Mouse (Mus musculus) thymus, adult 2 months (tissue): ENCODE measurements around the gene Myh7.

ENCODE experiments used
- CTCF ChIP-seq: fragments of 200-500 bp; IDR thresholded peaks from 2 replicates; pipeline ENCODE4 v1.5.1; 2012; ENCODE audit warnings: mild to moderate bottlenecking, control low read depth, low read length, moderate library complexity, borderline replicate concordance; ENCODE audit not compliant: control insufficient read depth, poor library complexity, insufficient read depth; ENCODE audit errors: extremely low read depth
- POLR2A ChIP-seq: fragments of 200-500 bp; IDR thresholded peaks from 2 replicates; pipeline ENCODE4 v1.6.1; 2012; ENCODE audit warnings: mild to moderate bottlenecking, low read length, control low read depth, moderate library complexity; ENCODE audit not compliant: control insufficient read depth, poor library complexity, insufficient read depth; ENCODE audit errors: extremely low read depth

DNA sequence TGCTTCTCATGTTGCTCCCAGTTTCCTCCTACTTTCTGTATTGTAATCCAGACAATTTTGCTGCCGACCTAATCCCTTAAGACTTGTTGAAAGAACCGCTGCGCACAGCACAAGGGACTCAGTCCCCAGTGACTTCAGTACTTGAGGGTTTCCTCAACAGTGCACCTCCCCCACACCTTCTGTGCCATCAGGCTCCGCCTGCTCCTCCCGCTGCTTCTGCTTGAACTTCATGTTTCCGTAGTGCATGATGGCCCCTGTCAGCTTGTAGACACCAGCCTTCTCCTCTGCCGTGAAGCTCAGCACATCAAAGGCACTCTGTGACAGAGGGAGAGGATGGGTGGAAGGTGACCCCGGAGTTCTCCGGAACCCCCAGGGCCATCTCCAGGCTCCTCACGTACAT is 33.7 kb downstream of the Myh7 start:
- TF ChIP-seq POLR2A = no peak
- no peak for TF ChIP-seq CTCF
